Mouse (Mus musculus) limb, embryonic 12.5 days (tissue): ENCODE measurements around the gene Eps8l1. TPM values are rescaled to one million over a fixed set of nuclear protein-coding genes. Genes with fewer than 3 reads are reported as not detected.

ENCODE experiments used
- ATAC-seq: fragments of 200-750 bp; cut with Nextera tagmentation; 2 replicates; pipeline ENCODE4 v1.8.0; 2017; ENCODE audit warnings: low read depth, moderate TSS enrichment; ENCODE audit not compliant: insufficient number of reproducible peaks, insufficient read depth, low FRiP score, low TSS enrichment
- H3K27ac ChIP-seq: fragments of 300-500 bp; sonication (generic); 2 replicates; pipeline ENCODE4 v1.5.1; 2016; ENCODE audit warnings: mild to moderate bottlenecking, moderate library complexity
- H3K27me3 ChIP-seq: fragments of 300-500 bp; sonication (generic); 2 replicates; pipeline ENCODE4 v1.6.1; 2016; ENCODE audit warnings: mild to moderate bottlenecking, moderate library complexity
- H3K36me3 ChIP-seq: fragments of 300-500 bp; sonication (generic); 2 replicates; pipeline ENCODE4 v1.6.1; 2016; ENCODE audit warnings: mild to moderate bottlenecking, moderate library complexity
- H3K4me1 ChIP-seq: fragments of 300-500 bp; sonication (generic); replicated peaks from 2 replicates; pipeline ENCODE4 v1.6.1; 2016
- H3K4me2 ChIP-seq: fragments of 300-500 bp; sonication (generic); 2 replicates; pipeline ENCODE4 v1.6.1; 2016; ENCODE audit warnings: mild to moderate bottlenecking, moderate library complexity
- H3K4me3 ChIP-seq: fragments of 300-500 bp; sonication (generic); replicated peaks from 2 replicates; pipeline ENCODE4 v1.5.1; 2016; ENCODE audit warnings: mild to moderate bottlenecking
- H3K9ac ChIP-seq: fragments of 300-500 bp; sonication (generic); replicated peaks from 2 replicates; pipeline ENCODE4 v1.6.1; 2016; ENCODE audit warnings: mild to moderate bottlenecking, moderate library complexity
- H3K9me3 ChIP-seq: fragments of 300-500 bp; sonication (generic); 2 replicates; pipeline ENCODE4 v1.6.1; 2016; ENCODE audit warnings: mild to moderate bottlenecking, moderate library complexity
- WGBS: fragments of 180-500 bp; shearing (Covaris S2); methylation state at CpG from one replicate; pipeline ENCODE4 v1.1.7; 2016; 5-methylcytosine and 5-hydroxymethylcytosine counted together
- polyA plus RNA-seq: library from polyadenylated mRNA; unstranded; fragments of >200 nt; fragmentation: Nextera tagmentation; extraction: Ambion mirVana; gene quantifications from 2 replicates; pipeline ENCODE4 v1.2.1, GENCODE M21; 2016

The Eps8l1 gene
- polyA plus RNA-seq, 1 experiment from 2014 or later = 6.4 TPM

GRCm38 (mm10) chr7:4478021-4478795, 17.7 kb downstream of the Eps8l1 start:
- under 1% methylated on average over 39 of the region's 39 CpGs for WGBS
- no peaks in the 10 kb centered on the region for H3K9me3 ChIP-seq
- peak; percentile 96 for ATAC-seq

GRCm38 (mm10) chr7:4478796-4479291, 18.4 kb downstream of the Eps8l1 start:
- no peak for ATAC-seq
- Histone ChIP-seq H3K36me3 (peaks cover 32% of the 10 kb centered on the region), H3K4me2 (peak overlapping the region; percentile 76), H3K9me3 (no peaks in the 10 kb centered on the region), H3K4me3 (peak overlapping the region; percentile 51), H3K27ac (peak overlapping the region; percentile 95), H3K27me3 (peaks cover 33% of the 10 kb centered on the region), H3K4me1 (peaks cover 19% of the 10 kb centered on the region), H3K9ac (peak overlapping the region; percentile 61)
- WGBS = 3% methylated on average over 16 of the region's 16 CpGs

More at GRCm38 (mm10) chr7:4478021-4478795, 17.7 kb downstream of the Eps8l1 start:
- Histone ChIP-seq H3K27ac (peak overlapping the region; percentile 95), H3K4me3 (peak overlapping the region; percentile 51), H3K4me1 (peaks cover 19% of the 10 kb centered on the region), H3K9ac (peak overlapping the region; percentile 61), H3K27me3 (peaks cover 40% of the 10 kb centered on the region), H3K36me3 (peaks cover 26% of the 10 kb centered on the region), H3K4me2 (peak overlapping the region; percentile 76)

GRCm38 (mm10) chr7:4479674-4480073, 19.2 kb downstream of the Eps8l1 start:
- H3K4me2 ChIP-seq = peak overlapping the region; percentile 76; the same call in 1 of the 2 replicates
- no peak for ATAC-seq
- H3K4me3 ChIP-seq = 0 out of 2 replicates have a peak overlapping the region, but pooled peaks have one; percentile 51
- 32% methylated on average over 6 of the region's 6 CpGs for WGBS
- H3K9me3 ChIP-seq = no peaks in the 10 kb centered on the region
- H3K36me3 ChIP-seq = peaks cover 40% of the 10 kb centered on the region
- H3K27ac ChIP-seq = no peak overlapping the region
- H3K9ac ChIP-seq = no peak overlapping the region
- peaks cover 19% of the 10 kb centered on the region for H3K4me1 ChIP-seq
- H3K27me3 ChIP-seq = peaks cover 25% of the 10 kb centered on the region

- Histone ChIP-seq H3K9me3 (no peaks in the 10 kb centered on the region), H3K9ac (no peak overlapping the region), H3K36me3 (peaks cover 66% of the 10 kb centered on the region), H3K27ac (no peak overlapping the region), H3K4me3 (no peak overlapping the region), H3K27me3 (peaks cover 4% of the 10 kb centered on the region; the same call in 1 of the 2 replicates), H3K4me2 (no peak overlapping the region), H3K4me1 (peaks cover 18% of the 10 kb centered on the region)
- ATAC-seq = no peak
- WGBS = 87% methylated on average over 12 of the region's 12 CpGs
These were observed 21.8 kb downstream of the Eps8l1 start for GRCm38 (mm10) chr7:4482281-4482680.

- H3K4me1 ChIP-seq = peaks cover 18% of the 10 kb centered on the region
- no peaks in the 10 kb centered on the region for H3K27me3 ChIP-seq
- H3K36me3 ChIP-seq = peaks cover 85% of the 10 kb centered on the region
- H3K4me3 ChIP-seq = no peak overlapping the region
- ATAC-seq = no peak
- H3K27ac ChIP-seq = no peak overlapping the region
- 86% methylated on average over 6 of the region's 6 CpGs for WGBS
- H3K9me3 ChIP-seq = no peaks in the 10 kb centered on the region
- no peak overlapping the region for H3K4me2 ChIP-seq
- no peak overlapping the region for H3K9ac ChIP-seq
These were observed 30.8 kb downstream of the Eps8l1 start for GRCm38 (mm10) chr7:4491308-4491707.

GRCm38 (mm10) chr7:4492284-4493224, 32.1 kb downstream of the Eps8l1 start:
- 75% methylated on average over 13 of the region's 13 CpGs for WGBS
- Histone ChIP-seq H3K4me1 (peaks cover 18% of the 10 kb centered on the region), H3K4me2 (no peak overlapping the region), H3K9ac (no peak overlapping the region), H3K4me3 (no peak overlapping the region), H3K9me3 (no peaks in the 10 kb centered on the region), H3K27ac (peak overlapping the region; percentile 12; the same call in 1 of the 2 replicates), H3K27me3 (no peaks in the 10 kb centered on the region), H3K36me3 (peaks cover 84% of the 10 kb centered on the region)
- peak; percentile 56; the same call in 1 of the 2 replicates for ATAC-seq

- Histone ChIP-seq H3K27me3 (no peaks in the 10 kb centered on the region), H3K27ac (no peak overlapping the region), H3K4me2 (no peak overlapping the region), H3K4me3 (no peak overlapping the region), H3K9me3 (no peaks in the 10 kb centered on the region), H3K36me3 (peaks cover 74% of the 10 kb centered on the region), H3K4me1 (peaks cover 31% of the 10 kb centered on the region), H3K9ac (no peak overlapping the region)
- no peak for ATAC-seq
- WGBS = 94% methylated on average over 1 of the region's 1 CpGs
These were observed 33.5 kb downstream of the Eps8l1 start for GRCm38 (mm10) chr7:4493991-4494390.

GRCm38 (mm10) chr7:4496468-4496867, 36.0 kb downstream of the Eps8l1 start:
- Histone ChIP-seq H3K4me1 (peaks cover 46% of the 10 kb centered on the region), H3K4me3 (no peak overlapping the region), H3K36me3 (peaks cover 61% of the 10 kb centered on the region), H3K4me2 (no peak overlapping the region), H3K27me3 (no peaks in the 10 kb centered on the region), H3K9me3 (no peaks in the 10 kb centered on the region), H3K9ac (no peak overlapping the region), H3K27ac (no peak overlapping the region)
- 95% methylated on average over 3 of the region's 3 CpGs for WGBS
- no peak for ATAC-seq

GRCm38 (mm10) chr7:4497271-4497903, 36.9 kb downstream of the Eps8l1 start:
- peaks cover 53% of the 10 kb centered on the region for H3K36me3 ChIP-seq
- WGBS = 92% methylated on average over 9 of the region's 9 CpGs

GRCm38 (mm10) chr7:4498251-4498650, 37.8 kb downstream of the Eps8l1 start:
- H3K27me3 ChIP-seq = no peaks in the 10 kb centered on the region
- H3K36me3 ChIP-seq = peaks cover 45% of the 10 kb centered on the region
- no peaks in the 10 kb centered on the region for H3K9me3 ChIP-seq
- ATAC-seq = no peak
- WGBS = 34% methylated on average over 9 of the region's 9 CpGs
- peak overlapping the region; percentile 15; the same call in 1 of the 2 replicates for H3K4me2 ChIP-seq
- H3K27ac ChIP-seq = no peak overlapping the region
- H3K4me1 ChIP-seq = peaks cover 31% of the 10 kb centered on the region
- H3K4me3 ChIP-seq = no peak overlapping the region
- peak overlapping the region; percentile 3; the same call in 1 of the 2 replicates for H3K9ac ChIP-seq

More at GRCm38 (mm10) chr7:4497271-4497903, 36.9 kb downstream of the Eps8l1 start:
- peaks cover 39% of the 10 kb centered on the region for H3K4me1 ChIP-seq
- H3K27ac ChIP-seq = no peak overlapping the region
- H3K4me2 ChIP-seq = no peak overlapping the region
- no peak overlapping the region for H3K4me3 ChIP-seq
- H3K9ac ChIP-seq = no peak overlapping the region
- H3K27me3 ChIP-seq = no peaks in the 10 kb centered on the region
- no peak for ATAC-seq
- no peaks in the 10 kb centered on the region for H3K9me3 ChIP-seq
